Mouse (Mus musculus) neural tube, embryonic 12.5 days (tissue): ENCODE results near the gene Homer2. TPM values are rescaled to one million over a fixed set of nuclear protein-coding genes. Genes with fewer than 3 reads are reported as not detected.

Source experiments
- ATAC-seq: fragments of 200-750 bp; cut with Nextera tagmentation; 2 replicates; pipeline ENCODE4 v1.8.0; 2017; ENCODE audit warnings: low read depth, mild to moderate bottlenecking, moderate TSS enrichment, moderate library complexity; ENCODE audit not compliant: low FRiP score
- H3K27ac ChIP-seq: fragments of 300-500 bp; sonication (generic); 2 replicates; pipeline ENCODE4 v1.5.1; 2016
- H3K27me3 ChIP-seq: fragments of 300-500 bp; sonication (generic); replicated peaks from 2 replicates; pipeline ENCODE4 v1.6.1; 2016; ENCODE audit warnings: mild to moderate bottlenecking
- H3K36me3 ChIP-seq: fragments of 300-500 bp; sonication (generic); 2 replicates; pipeline ENCODE4 v1.6.1; 2016; ENCODE audit warnings: mild to moderate bottlenecking
- H3K4me1 ChIP-seq: fragments of 300-500 bp; sonication (generic); 2 replicates; pipeline ENCODE4 v1.6.1; 2016
- H3K4me2 ChIP-seq: fragments of 300-500 bp; sonication (generic); replicated peaks from 2 replicates; pipeline ENCODE4 v1.6.1; 2016; ENCODE audit warnings: mild to moderate bottlenecking
- H3K4me3 ChIP-seq: fragments of 300-500 bp; sonication (generic); 2 replicates; pipeline ENCODE4 v1.5.1; 2016
- H3K9ac ChIP-seq: fragments of 300-500 bp; sonication (generic); 2 replicates; pipeline ENCODE4 v1.6.1; 2016; ENCODE audit warnings: mild to moderate bottlenecking
- H3K9me3 ChIP-seq: fragments of 300-500 bp; sonication (generic); 2 replicates; pipeline ENCODE4 v1.6.1; 2016; ENCODE audit warnings: mild to moderate bottlenecking
- WGBS: fragments of 180-500 bp; shearing (Covaris S2); methylation state at CpG from one replicate; pipeline ENCODE4 v1.1.7; 2016; 5-methylcytosine and 5-hydroxymethylcytosine counted together
- polyA plus RNA-seq: library from polyadenylated mRNA; unstranded; fragments of >200 nt; fragmentation: Nextera tagmentation; extraction: Ambion mirVana; gene quantifications from 2 replicates; pipeline ENCODE4 v1.2.1, GENCODE M21; 2016

The Homer2 gene
- polyA plus RNA-seq, 1 experiment from 2014 or later, result 24.7 TPM

DNA sequence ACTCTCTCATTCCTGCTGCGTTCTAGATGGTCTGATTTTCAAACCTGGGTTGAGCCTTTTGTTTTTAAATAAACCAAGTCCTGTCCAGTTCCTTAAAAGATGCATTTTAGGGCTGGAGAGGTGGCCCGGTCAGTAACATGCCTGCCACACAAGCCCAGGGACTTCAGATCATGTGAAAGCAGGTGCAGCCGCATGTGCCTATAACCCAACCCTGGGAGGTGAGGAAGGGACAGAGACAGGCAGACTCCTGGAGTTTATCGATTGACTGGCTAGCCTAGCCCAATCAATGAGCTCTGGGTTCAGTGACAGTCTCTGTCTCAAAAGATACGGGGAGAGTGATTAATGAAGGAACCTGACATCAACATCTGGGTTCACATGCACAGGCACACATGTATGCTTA lies 146.1 kb downstream of the Homer2 start:
- no peak for ATAC-seq
- no peak overlapping the region for H3K4me3 ChIP-seq
- H3K9me3 ChIP-seq, result no peaks in the 10 kb centered on the region
- no peaks in the 10 kb centered on the region for H3K36me3 ChIP-seq
- no peak overlapping the region for H3K27ac ChIP-seq
- H3K4me2 ChIP-seq, result no peak overlapping the region
- no peaks in the 10 kb centered on the region for H3K27me3 ChIP-seq
- 81% methylated on average over 5 of the region's 5 CpGs for WGBS
- H3K4me1 ChIP-seq, result no peaks in the 10 kb centered on the region
- H3K9ac ChIP-seq, result no peak overlapping the region

DNA sequence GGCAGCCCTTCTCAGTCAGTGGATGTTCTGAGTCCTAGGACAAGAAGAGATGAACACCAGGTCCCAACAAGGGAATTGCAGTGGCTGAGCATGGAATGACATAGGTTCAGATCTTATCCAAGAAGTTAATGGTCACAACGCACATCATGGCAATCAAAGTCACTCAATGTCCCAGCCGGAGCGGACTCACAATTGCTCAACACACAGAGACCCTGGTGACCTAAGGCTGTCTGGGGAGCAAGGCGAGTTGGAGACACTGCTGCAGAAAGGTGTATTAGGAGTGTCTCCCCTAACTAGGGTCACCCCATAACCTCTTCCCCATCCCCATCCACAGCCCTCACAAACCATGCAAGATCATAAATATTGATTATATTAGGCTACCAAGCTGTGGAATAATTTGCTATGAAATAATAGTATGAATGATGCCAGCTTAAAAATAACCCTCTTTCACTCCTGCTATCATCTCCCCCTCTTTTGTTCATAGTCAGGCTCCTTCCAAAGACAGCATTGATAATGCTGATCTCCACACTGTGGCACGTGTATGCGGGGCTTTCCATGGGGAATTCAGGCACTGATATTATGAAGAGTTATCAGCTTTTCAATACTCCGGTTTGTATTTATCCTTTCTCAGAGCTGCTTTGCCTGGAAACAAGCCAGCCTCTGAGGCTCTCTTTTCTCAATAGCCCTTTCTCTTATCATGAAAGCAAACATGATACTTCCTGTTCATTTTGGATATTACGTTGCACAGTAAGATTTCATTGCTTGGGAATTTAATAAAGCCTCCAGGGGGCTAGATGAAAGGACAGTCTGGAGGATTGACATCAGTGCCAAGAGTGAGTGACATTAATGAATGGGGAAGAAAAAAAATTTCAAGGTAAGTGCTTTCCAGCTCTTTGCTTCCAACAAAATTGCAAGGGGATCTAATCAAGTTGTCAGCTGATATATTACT lies 147.0 kb downstream of the Homer2 start:
- no peaks in the 10 kb centered on the region for H3K9me3 ChIP-seq
- H3K27me3 ChIP-seq, result no peaks in the 10 kb centered on the region
- no peaks in the 10 kb centered on the region for H3K36me3 ChIP-seq
- no peak overlapping the region for H3K27ac ChIP-seq
- ATAC-seq, result no peak
- no peak overlapping the region for H3K9ac ChIP-seq
- H3K4me2 ChIP-seq, result no peak overlapping the region
- H3K4me1 ChIP-seq, result no peaks in the 10 kb centered on the region
- no peak overlapping the region for H3K4me3 ChIP-seq
- 80% methylated on average over 8 of the region's 8 CpGs for WGBS

GRCm38 (mm10) chr7:81559231-81559980 lies 147.9 kb downstream of the Homer2 start:
- ATAC-seq, result no peak
- H3K36me3 ChIP-seq, result no peaks in the 10 kb centered on the region
- WGBS, result 85% methylated on average over 14 of the region's 14 CpGs
- no peaks in the 10 kb centered on the region for H3K4me1 ChIP-seq
- no peaks in the 10 kb centered on the region for H3K27me3 ChIP-seq
- H3K4me2 ChIP-seq, result no peak overlapping the region
- H3K9me3 ChIP-seq, result no peaks in the 10 kb centered on the region
- no peak overlapping the region for H3K4me3 ChIP-seq
- H3K27ac ChIP-seq, result no peak overlapping the region
- no peak overlapping the region for H3K9ac ChIP-seq

DNA sequence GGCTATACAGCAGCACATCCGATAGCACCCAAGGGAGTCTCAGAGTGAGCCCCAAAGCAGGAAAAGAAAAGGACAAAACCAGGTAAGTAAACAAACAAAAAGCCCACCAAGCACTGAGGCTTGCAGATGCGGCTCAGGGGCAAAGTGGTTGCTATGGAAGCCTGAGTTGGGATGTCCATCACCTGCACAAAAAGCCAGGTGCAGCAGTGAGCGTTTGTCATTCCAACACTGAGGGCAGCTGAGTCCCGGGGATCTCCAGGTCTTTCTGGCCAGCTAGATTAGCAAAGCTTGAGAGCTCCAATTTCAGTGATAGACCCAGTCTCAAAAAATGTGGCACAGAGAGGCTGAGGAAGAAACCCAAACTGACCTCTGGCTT lies 149.4 kb downstream of the Homer2 start:
- no peak overlapping the region for H3K27ac ChIP-seq
- H3K9ac ChIP-seq, result no peak overlapping the region
- H3K9me3 ChIP-seq, result no peaks in the 10 kb centered on the region
- H3K4me1 ChIP-seq, result no peaks in the 10 kb centered on the region
- WGBS, result 77% methylated on average over 4 of the region's 4 CpGs
- H3K4me2 ChIP-seq, result no peak overlapping the region
- no peak for ATAC-seq
- no peaks in the 10 kb centered on the region for H3K36me3 ChIP-seq
- no peaks in the 10 kb centered on the region for H3K27me3 ChIP-seq
- no peak overlapping the region for H3K4me3 ChIP-seq

DNA sequence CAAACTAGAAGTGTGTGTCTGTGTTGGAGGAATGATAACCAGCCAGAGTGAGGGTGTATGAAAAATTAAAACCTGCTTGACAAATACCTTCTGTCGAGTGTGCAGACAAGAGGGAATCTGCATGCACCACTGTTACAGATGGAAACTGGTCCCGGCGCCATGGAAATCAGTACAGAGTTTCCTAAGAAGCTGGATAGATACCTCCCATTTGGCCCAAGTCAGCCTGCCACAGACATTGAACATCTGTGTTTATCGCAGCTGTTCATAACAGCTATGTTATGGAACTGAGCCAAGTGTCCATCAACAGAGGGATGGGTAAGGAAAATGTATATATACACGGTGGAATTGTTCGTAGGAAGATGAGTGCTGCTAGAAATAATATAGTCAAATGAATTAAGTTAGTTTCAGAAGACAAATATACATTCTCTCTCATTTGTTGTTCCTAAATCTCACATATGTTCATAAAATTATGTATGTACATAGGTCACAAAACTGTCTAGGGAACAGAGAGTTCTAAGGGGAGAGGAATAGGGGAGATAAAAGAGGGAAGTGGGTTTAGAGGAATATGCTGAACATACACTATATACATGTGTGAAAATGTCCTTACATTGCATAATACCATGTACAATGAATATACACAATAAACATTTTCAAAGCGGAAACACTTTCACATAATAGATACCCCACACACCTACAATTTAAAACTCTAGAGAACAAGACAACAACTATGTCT lies 149.9 kb downstream of the Homer2 start:
- no peak overlapping the region for H3K4me3 ChIP-seq
- no peak overlapping the region for H3K27ac ChIP-seq
- no peak overlapping the region for H3K9ac ChIP-seq
- H3K4me1 ChIP-seq, result no peaks in the 10 kb centered on the region
- no peaks in the 10 kb centered on the region for H3K36me3 ChIP-seq
- no peak overlapping the region for H3K4me2 ChIP-seq
- no peaks in the 10 kb centered on the region for H3K9me3 ChIP-seq
- ATAC-seq, result no peak
- H3K27me3 ChIP-seq, result no peaks in the 10 kb centered on the region
- WGBS, result 87% methylated on average over 7 of the region's 7 CpGs

GRCm38 (mm10) chr7:81556839-81557238 lies 150.5 kb downstream of the Homer2 start:
- Histone ChIP-seq H3K27me3 (no peaks in the 10 kb centered on the region), H3K4me3 (no peak overlapping the region), H3K9ac (no peak overlapping the region), H3K36me3 (no peaks in the 10 kb centered on the region), H3K4me2 (no peak overlapping the region), H3K4me1 (no peaks in the 10 kb centered on the region), H3K27ac (no peak overlapping the region), H3K9me3 (no peaks in the 10 kb centered on the region)
- ATAC-seq, result no peak
- WGBS, result 89% methylated on average over 4 of the region's 4 CpGs

GRCm38 (mm10) chr7:81554369-81554768 lies 153.0 kb downstream of the Homer2 start:
- H3K9ac ChIP-seq, result no peak overlapping the region
- no peaks in the 10 kb centered on the region for H3K27me3 ChIP-seq
- no peak overlapping the region for H3K4me3 ChIP-seq
- no peaks in the 10 kb centered on the region for H3K4me1 ChIP-seq
- no peak for ATAC-seq
- H3K27ac ChIP-seq, result no peak overlapping the region
- 84% methylated on average over 2 of the region's 2 CpGs for WGBS
- no peak overlapping the region for H3K4me2 ChIP-seq
- no peaks in the 10 kb centered on the region for H3K9me3 ChIP-seq
- no peaks in the 10 kb centered on the region for H3K36me3 ChIP-seq

DNA sequence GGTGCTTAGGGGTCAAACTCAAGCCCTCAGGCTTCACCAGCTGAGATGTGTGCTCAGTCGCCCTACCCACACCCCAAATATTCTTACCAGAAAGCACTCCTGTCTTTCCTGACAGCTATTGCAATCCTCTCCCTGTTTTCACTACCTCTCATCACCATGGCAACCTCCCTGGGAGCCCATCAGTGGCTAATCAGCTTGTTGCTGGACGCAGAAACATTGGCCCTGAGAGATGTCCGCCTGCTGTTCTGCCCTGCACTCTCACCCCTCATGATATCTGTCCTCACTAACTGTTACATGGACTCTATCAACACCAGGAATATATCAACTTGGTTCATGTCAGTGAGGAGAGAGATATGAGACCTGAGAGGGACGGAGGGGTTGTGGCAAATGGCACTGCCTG lies 153.7 kb downstream of the Homer2 start:
- no peak overlapping the region for H3K9ac ChIP-seq
- no peaks in the 10 kb centered on the region for H3K9me3 ChIP-seq
- H3K27me3 ChIP-seq, result no peaks in the 10 kb centered on the region
- no peak overlapping the region for H3K4me2 ChIP-seq
- H3K36me3 ChIP-seq, result no peaks in the 10 kb centered on the region
- H3K27ac ChIP-seq, result no peak overlapping the region
- H3K4me1 ChIP-seq, result no peaks in the 10 kb centered on the region
- ATAC-seq, result no peak
- 67% methylated on average over 4 of the region's 4 CpGs for WGBS
- H3K4me3 ChIP-seq, result no peak overlapping the region

Other genes with a start within 250 kb of the Homer2 start
- gene Ap3b2, start 213.6 kb downstream of the Homer2 start, polyA plus RNA-seq, result 88.5 and 89.7 TPM in 2 replicates
- not detected in 2 replicates for gene BC048679, start 209.2 kb downstream of the Homer2 start, polyA plus RNA-seq
- 0.14 and 0.18 TPM in 2 replicates for gene Fsd2, start 140.6 kb downstream of the Homer2 start, polyA plus RNA-seq
- 5.9 and 7.5 TPM in 2 replicates for gene Whamm, start 136.3 kb downstream of the Homer2 start, polyA plus RNA-seq
- 110 and 112 TPM in 2 replicates for gene Ramac, start 55.4 kb upstream of the Homer2 start, polyA plus RNA-seq
- 40.0 and 41.7 TPM in 2 replicates for gene 3110040N11Rik, start 82.0 kb upstream of the Homer2 start, polyA plus RNA-seq
- 102 and 108 TPM in 2 replicates for gene Btbd1, start 121.9 kb upstream of the Homer2 start, polyA plus RNA-seq
- gene Gm10160, start 148.3 kb upstream of the Homer2 start, polyA plus RNA-seq, result not detected in 2 replicates
- 14.5 and 16.6 TPM in 2 replicates for gene Tm6sf1, start 151.5 kb upstream of the Homer2 start, polyA plus RNA-seq
- gene Hdgfl3, start 226.9 kb upstream of the Homer2 start, polyA plus RNA-seq, result 57.1 and 57.4 TPM in 2 replicates